Mouse (Mus musculus) thymus, adult 2 months (tissue): ENCODE results near the gene Phf19.

Source experiments
- CTCF ChIP-seq: fragments of 200-500 bp; IDR thresholded peaks from 2 replicates; pipeline ENCODE4 v1.5.1; 2012; ENCODE audit warnings: mild to moderate bottlenecking, control low read depth, low read length, moderate library complexity, borderline replicate concordance; ENCODE audit not compliant: control insufficient read depth, poor library complexity, insufficient read depth; ENCODE audit errors: extremely low read depth
- POLR2A ChIP-seq: fragments of 200-500 bp; IDR thresholded peaks from 2 replicates; pipeline ENCODE4 v1.6.1; 2012; ENCODE audit warnings: mild to moderate bottlenecking, low read length, control low read depth, moderate library complexity; ENCODE audit not compliant: control insufficient read depth, poor library complexity, insufficient read depth; ENCODE audit errors: extremely low read depth

DNA sequence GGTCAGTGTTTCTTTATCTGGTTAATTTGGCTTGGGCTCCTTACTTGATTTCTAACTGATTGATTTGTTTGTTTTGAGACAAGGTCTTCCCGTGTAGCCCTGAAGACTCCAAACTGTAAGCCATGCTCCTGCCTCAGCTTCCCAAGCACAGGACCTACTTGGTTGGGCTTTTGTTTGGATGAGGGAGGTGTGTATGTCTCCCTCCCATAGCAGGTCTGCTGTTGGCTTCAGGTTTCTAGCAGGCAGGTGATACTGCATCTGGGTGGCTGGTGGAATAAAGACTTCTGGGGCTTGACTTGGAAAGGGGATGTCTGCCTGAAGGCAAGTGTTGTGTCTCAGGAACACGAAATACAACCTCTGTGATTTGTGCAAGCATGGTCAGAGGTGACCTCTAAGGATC, 48.4 kb upstream of the Phf19 start:
- TF ChIP-seq CTCF, result no peak
- no peak for TF ChIP-seq POLR2A
